Mouse (Mus musculus) cerebellum, adult 2 months (tissue): Measurements from ENCODE around the gene Ppp1r14a. TPM values are rescaled to one million over a fixed set of nuclear protein-coding genes. Genes with fewer than 3 reads are reported as not detected.
A peak's percentile ranks its signal among the peaks of the same experiment; 100 is the strongest.

ENCODE experiments used
- DNase-seq, 2 experiments: peaks; one replicate each; pipeline ENCODE4 v3.0.0; 2021
- H3K27ac ChIP-seq: fragments of 200-500 bp; 2 replicates; pipeline ENCODE4 v1.5.1; 2012; ENCODE audit warnings: low read length, control low read depth, inconsistent platforms; ENCODE audit not compliant: insufficient read depth
- H3K27me3 ChIP-seq: fragments of 200-500 bp; 2 replicates; pipeline ENCODE4 v1.6.1; 2012; ENCODE audit warnings: inconsistent platforms, mild to moderate bottlenecking, low read length, moderate library complexity; ENCODE audit not compliant: control insufficient read depth, insufficient read depth
- H3K4me1 ChIP-seq: fragments of 200-500 bp; 2 replicates; pipeline ENCODE4 v1.6.1; 2011; ENCODE audit warnings: low read length; ENCODE audit not compliant: control insufficient read depth, insufficient read depth
- H3K4me3 ChIP-seq: fragments of 200-500 bp; replicated peaks from 2 replicates; pipeline ENCODE3; 2011; ENCODE audit warnings: mild to moderate bottlenecking, low read depth, low read length, control low read depth; ENCODE audit not compliant: insufficient read depth
- CTCF ChIP-seq: fragments of 200-500 bp; IDR thresholded peaks from 2 replicates; pipeline ENCODE4 v1.5.1; 2011; ENCODE audit warnings: low read depth, mild to moderate bottlenecking, control low read depth, low read length, moderate library complexity, borderline replicate concordance; ENCODE audit not compliant: insufficient read depth
- POLR2A ChIP-seq: fragments of 200-500 bp; IDR thresholded peaks from 2 replicates; pipeline ENCODE4 v1.6.1; 2011; ENCODE audit warnings: low read length, control low read depth, borderline replicate concordance; ENCODE audit not compliant: insufficient read depth
- WGBS: fragments of 180-500 bp; shearing (Covaris S2); methylation state at CpG from one replicate; pipeline ENCODE4 v1.1.7; 2018; 5-methylcytosine and 5-hydroxymethylcytosine counted together
- polyA plus RNA-seq: library from polyadenylated mRNA; depleted of rRNA; stranded (reverse); fragments of >200 nt; gene quantifications from 2 replicates; pipeline ENCODE4 v1.2.3, GENCODE M21; 2012

Ppp1r14a gene
- polyA plus RNA-seq, 1 experiment, result 99.7 TPM

GRCm38 (mm10) chr7:29266931-29267330 lies 22.2 kb upstream of the Ppp1r14a start:
- no peak for DNase-seq
- TF ChIP-seq CTCF (no peak), POLR2A (no peak)

DNA sequence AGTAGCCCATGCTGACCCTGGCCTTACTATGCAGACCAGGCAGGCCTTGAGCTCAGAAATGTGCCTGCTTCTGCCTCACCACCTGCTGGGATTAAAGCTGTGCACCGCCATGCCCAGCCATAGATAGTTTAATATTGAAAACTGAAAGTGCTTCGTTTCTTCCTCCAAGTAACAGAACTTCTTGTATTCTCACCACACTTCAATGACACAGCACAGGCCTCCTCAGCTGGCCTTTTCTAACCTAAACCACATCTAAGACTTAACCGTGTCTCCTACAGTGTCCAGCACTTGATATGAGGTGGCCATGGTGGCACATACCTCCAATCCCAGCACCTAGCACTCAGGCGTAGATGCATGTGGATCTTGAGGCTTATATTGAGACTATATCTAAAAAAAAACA lies 18.7 kb upstream of the Ppp1r14a start:
- WGBS, result 56% methylated on average over 4 of the region's 4 CpGs

More at GRCm38 (mm10) chr7:29266931-29267330, 22.2 kb upstream of the Ppp1r14a start:
- H3K4me1 ChIP-seq, result peaks cover 4% of the 10 kb centered on the region
- 53% methylated on average over 4 of the region's 4 CpGs for whole genome bisulfite sequencing
- no peak overlapping the region for H3K27ac ChIP-seq
- no peak overlapping the region for H3K4me3 ChIP-seq
- H3K27me3 ChIP-seq, result no peaks in the 10 kb centered on the region

GRCm38 (mm10) chr7:29271687-29272465 lies 17.2 kb upstream of the Ppp1r14a start:
- 69% methylated on average over 8 of the region's 8 CpGs for WGBS
- no peak for TF ChIP-seq POLR2A
- no peak for TF ChIP-seq CTCF
- no peak for DNase-seq
- H3K27me3 ChIP-seq, result no peaks in the 10 kb centered on the region
- no peak overlapping the region for H3K27ac ChIP-seq
- H3K4me3 ChIP-seq, result no peak overlapping the region
- peaks cover 6% of the 10 kb centered on the region for H3K4me1 ChIP-seq

More for the DNA sequence above, 18.7 kb upstream of the Ppp1r14a start:
- H3K27ac ChIP-seq, result no peak overlapping the region
- H3K4me1 ChIP-seq, result peaks cover 4% of the 10 kb centered on the region
- no peak for DNase-seq
- TF ChIP-seq POLR2A, result no peak
- TF ChIP-seq CTCF, result no peak
- H3K4me3 ChIP-seq, result no peak overlapping the region
- no peaks in the 10 kb centered on the region for H3K27me3 ChIP-seq

- WGBS, result 70% methylated on average over 5 of the region's 5 CpGs
- H3K4me1 ChIP-seq, result peaks cover 2% of the 10 kb centered on the region
- no peak overlapping the region for H3K4me3 ChIP-seq
- TF ChIP-seq POLR2A, result no peak
- TF ChIP-seq CTCF, result no peak
- H3K27ac ChIP-seq, result no peak overlapping the region
- DNase-seq, result no peak
- H3K27me3 ChIP-seq, result no peaks in the 10 kb centered on the region
Measured at GRCm38 (mm10) chr7:29276715-29277114, 12.4 kb upstream of the Ppp1r14a start.

DNA sequence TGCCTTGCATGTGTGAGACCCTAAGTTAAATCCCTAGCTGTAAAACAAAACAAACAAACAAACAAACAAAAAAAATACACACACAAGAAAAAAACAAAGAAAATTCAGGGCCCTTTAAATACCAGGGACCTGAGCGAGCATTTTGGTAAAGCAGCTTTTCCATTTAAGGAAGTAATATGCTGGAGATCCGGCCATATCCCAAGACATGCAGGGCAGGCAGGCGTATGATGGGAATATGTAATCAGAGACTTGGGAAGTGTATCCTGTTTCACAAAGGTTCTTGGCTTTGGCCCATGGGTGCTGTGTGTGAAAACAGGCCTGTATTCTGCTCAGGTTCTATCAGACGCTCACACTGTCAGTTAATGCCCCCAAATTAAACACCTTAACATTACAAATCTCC lies 11.6 kb upstream of the Ppp1r14a start:
- no peak overlapping the region for H3K27ac ChIP-seq
- peaks cover 2% of the 10 kb centered on the region for H3K4me1 ChIP-seq
- TF ChIP-seq POLR2A (no peak), CTCF (no peak)
- no peak for DNase-seq
- no peak overlapping the region for H3K4me3 ChIP-seq
- WGBS, result 88% methylated on average over 4 of the region's 4 CpGs
- no peaks in the 10 kb centered on the region for H3K27me3 ChIP-seq

- Histone ChIP-seq H3K4me3 (no peak overlapping the region), H3K4me1 (peaks cover 2% of the 10 kb centered on the region), H3K27me3 (no peaks in the 10 kb centered on the region), H3K27ac (no peak overlapping the region)
- TF ChIP-seq POLR2A, result no peak
- no peak for TF ChIP-seq CTCF
- DNase-seq, result no peak
Measured at GRCm38 (mm10) chr7:29279261-29279660, 9.8 kb upstream of the Ppp1r14a start.

DNA sequence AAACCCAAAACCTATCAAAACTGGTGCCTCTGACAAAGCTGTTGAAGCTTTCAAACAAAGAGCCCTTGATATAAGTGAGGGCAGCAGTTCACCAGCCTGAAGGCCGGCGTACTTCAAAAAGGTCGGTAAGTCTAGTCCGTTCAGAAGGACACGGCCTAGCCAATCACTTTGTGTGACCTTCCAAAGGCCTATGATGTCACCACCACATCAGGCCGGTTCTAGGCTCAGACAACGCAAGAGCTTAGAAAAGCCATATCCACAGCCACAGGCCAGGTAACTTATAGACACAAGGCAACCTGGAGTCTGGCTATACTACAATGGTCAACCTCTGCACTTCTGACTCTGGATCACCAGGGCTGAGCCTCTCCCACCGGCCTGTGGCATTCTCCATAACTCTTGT lies 9.2 kb upstream of the Ppp1r14a start:
- TF ChIP-seq CTCF (no peak), POLR2A (no peak)
- Histone ChIP-seq H3K27me3 (no peaks in the 10 kb centered on the region), H3K27ac (no peak overlapping the region), H3K4me1 (peaks cover 2% of the 10 kb centered on the region), H3K4me3 (no peak overlapping the region)
- DNase-seq, result no peak
- 93% methylated on average over 8 of the region's 8 CpGs for WGBS

DNA sequence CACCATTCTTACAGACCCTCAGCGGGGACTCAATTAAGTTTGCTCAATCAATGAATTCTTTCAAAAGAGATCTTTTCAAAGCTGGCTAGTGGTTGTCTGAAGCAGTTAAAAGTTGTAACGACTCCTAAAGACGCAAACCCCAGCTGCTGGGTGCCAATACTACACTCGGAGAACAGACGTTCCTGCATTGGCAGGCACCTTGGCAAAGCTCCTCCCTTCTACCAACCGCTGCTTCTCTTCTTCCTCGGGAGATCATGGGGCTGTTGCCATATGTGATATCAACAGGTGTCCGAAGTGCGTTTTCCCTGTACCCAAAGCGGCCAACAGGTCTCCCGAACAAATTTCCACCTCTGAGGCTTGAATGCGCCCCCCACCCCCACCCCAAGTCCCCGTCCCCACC lies 8.3 kb upstream of the Ppp1r14a start:
- Histone ChIP-seq H3K27ac (no peak overlapping the region), H3K4me3 (peak overlapping the region; percentile 73), H3K27me3 (no peaks in the 10 kb centered on the region), H3K4me1 (peaks cover 2% of the 10 kb centered on the region)
- no peak for TF ChIP-seq POLR2A
- 12% methylated on average over 13 of the region's 13 CpGs for WGBS
- peak in 1 of 2 experiments; percentile 26 for DNase-seq
